ENCODE assay signal across 8 mouse cellular contexts in the genomic region with DNA sequence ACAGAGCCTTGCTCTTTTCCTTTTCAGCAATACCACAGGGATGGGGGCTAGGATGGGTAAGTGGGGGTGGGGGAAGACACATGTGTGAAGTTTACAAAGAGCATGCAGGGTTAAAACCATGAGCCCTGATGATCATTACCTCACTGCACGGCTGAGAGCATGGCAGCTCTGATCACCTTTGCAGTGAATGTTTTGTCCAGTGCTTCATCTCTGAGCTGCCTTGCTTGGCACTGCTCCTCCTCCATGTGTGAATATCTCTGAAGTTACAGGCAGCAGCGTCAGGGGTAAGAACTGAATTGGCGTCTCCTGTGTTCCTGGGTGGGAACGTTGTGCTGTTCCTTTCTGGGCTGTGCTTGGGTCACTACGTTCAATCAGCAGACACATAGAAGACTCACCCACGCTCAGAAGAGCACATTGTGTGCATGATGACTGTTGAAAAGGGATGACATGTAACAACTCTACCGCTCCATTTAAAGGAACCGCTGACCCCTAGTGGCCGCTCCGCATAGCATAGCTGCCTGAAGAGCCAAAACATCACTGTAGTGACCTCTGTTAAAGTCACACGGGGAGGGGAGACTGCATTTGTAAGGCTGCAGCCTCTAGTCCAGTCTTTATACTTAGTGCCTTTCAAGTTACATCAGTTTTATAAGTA.
DNase-seq lines count a peak whose midpoint lies in the region; ATAC-seq and TF ChIP-seq lines count a peak whose summit lies in the region.

No protein-coding gene starts in this region.

- H3K4me2 ChIP-seq in heart, embryonic 13.5 days: peak overlapping the region; percentile 41
- no peak overlapping the region for H3K4me2 ChIP-seq in kidney, postnatal 0 days (ENCODE audit: low read length)
- H3K4me2 ChIP-seq in liver, embryonic 12.5 days: no peak overlapping the region
- no peak overlapping the region for H3K4me2 ChIP-seq in stomach, embryonic 15.5 days

- peak overlapping the region; percentile 4; the same call in 1 of the 2 replicates for H3K9ac ChIP-seq in heart, embryonic 13.5 days
- H3K9ac ChIP-seq in kidney, postnatal 0 days (ENCODE audit: low read depth, low read length): no peak overlapping the region
- H3K9ac ChIP-seq in liver, embryonic 12.5 days: no peak overlapping the region
- H3K9ac ChIP-seq in stomach, embryonic 15.5 days: no peak overlapping the region

- no peaks in the 10 kb centered on the region for H3K27me3 ChIP-seq in heart, embryonic 13.5 days (replicated peaks)
- no peaks in the 10 kb centered on the region for H3K27me3 ChIP-seq in kidney, postnatal 0 days (ENCODE audit: insufficient read depth, low read length)
- H3K27me3 ChIP-seq in liver, embryonic 12.5 days (replicated peaks): no peaks in the 10 kb centered on the region
- H3K27me3 ChIP-seq in stomach, embryonic 15.5 days (replicated peaks): no peaks in the 10 kb centered on the region

- no peaks in the 10 kb centered on the region for H3K36me3 ChIP-seq in heart, embryonic 13.5 days
- H3K36me3 ChIP-seq in kidney, postnatal 0 days (ENCODE audit: insufficient read depth, low read length): no peaks in the 10 kb centered on the region
- peaks cover 7% of the 10 kb centered on the region; the same call in 1 of the 2 replicates for H3K36me3 ChIP-seq in liver, embryonic 12.5 days
- H3K36me3 ChIP-seq in stomach, embryonic 15.5 days: no peaks in the 10 kb centered on the region

- H3K9me3 ChIP-seq in heart, embryonic 13.5 days: no peaks in the 10 kb centered on the region
- H3K9me3 ChIP-seq in kidney, postnatal 0 days (replicated peaks; ENCODE audit: low read length): no peaks in the 10 kb centered on the region
- no peaks in the 10 kb centered on the region for H3K9me3 ChIP-seq in liver, embryonic 12.5 days (replicated peaks)
- H3K9me3 ChIP-seq in stomach, embryonic 15.5 days: no peaks in the 10 kb centered on the region

- peaks cover 25% of the 10 kb centered on the region for H3K4me1 ChIP-seq in bone marrow macrophage, adult 2 months (ENCODE audit: control insufficient read depth, insufficient read depth, low read length)
- H3K4me1 ChIP-seq in heart, embryonic 13.5 days: peaks cover 51% of the 10 kb centered on the region
- H3K4me1 ChIP-seq in kidney, postnatal 0 days (replicated peaks; ENCODE audit: insufficient read depth, low read length): no peaks in the 10 kb centered on the region
- peaks cover 42% of the 10 kb centered on the region for H3K4me1 ChIP-seq in liver, embryonic 12.5 days
- peaks cover 4% of the 10 kb centered on the region for H3K4me1 ChIP-seq in stomach, embryonic 15.5 days

- no peak overlapping the region for H3K4me3 ChIP-seq in bone marrow macrophage, adult 2 months (ENCODE audit: insufficient read depth, low read length)
- no peak overlapping the region for H3K4me3 ChIP-seq in heart, embryonic 13.5 days
- H3K4me3 ChIP-seq in kidney, postnatal 0 days (replicated peaks; ENCODE audit: low read depth, low read length): no peak overlapping the region
- no peak overlapping the region for H3K4me3 ChIP-seq in liver, embryonic 12.5 days
- no peak overlapping the region for H3K4me3 ChIP-seq in stomach, embryonic 15.5 days (replicated peaks)

- peak; percentile 85 for TF ChIP-seq CTCF in bone marrow macrophage, adult 2 months (IDR thresholded peaks at IDR 0.05; ENCODE audit: low read depth, low read length)
- peak; percentile 99 for TF ChIP-seq CTCF in kidney, postnatal 0 days (IDR thresholded peaks at IDR 0.05; ENCODE audit: low read depth)

- peak; percentile 85 to 88 for DNase-seq in B cell, adult 2 months
- peak; percentile 95 for DNase-seq in kidney, postnatal 0 days (ENCODE audit: low spot score)
- peak; percentile 80 for DNase-seq in neural tube, embryonic 10.5 days (ENCODE audit: extremely low spot score, low spot score)

- ATAC-seq in erythroid progenitor cell, adult 5-6 weeks (replicated peaks; ENCODE audit: low FRiP score, poor library complexity, severe bottlenecking): peak; percentile 62; the same call in 1 of the 2 replicates
- peak; percentile 60; the same call in 1 of the 2 replicates for ATAC-seq in heart, embryonic 13.5 days (ENCODE audit: extremely low read depth, insufficient number of reproducible peaks, low FRiP score, low TSS enrichment)
- ATAC-seq in kidney, postnatal 0 days (replicated peaks; ENCODE audit: low FRiP score, low read depth): peak; percentile 49; the same call in 1 of the 2 replicates
- peak; percentile 72 for ATAC-seq in liver, embryonic 12.5 days
- ATAC-seq in stomach, embryonic 15.5 days (ENCODE audit: insufficient read depth, low FRiP score, low read depth): peak; percentile 65; the same call in 1 of the 2 replicates

- no peak overlapping the region for H3K27ac ChIP-seq in bone marrow macrophage, adult 2 months (ENCODE audit: insufficient read depth, low read depth, low read length)
- peak overlapping the region; percentile 41 for H3K27ac ChIP-seq in heart, embryonic 13.5 days (replicated peaks)
- no peak overlapping the region for H3K27ac ChIP-seq in kidney, postnatal 0 days
- no peak overlapping the region for H3K27ac ChIP-seq in liver, embryonic 12.5 days
- no peak overlapping the region; the same call in 1 of the 2 replicates for H3K27ac ChIP-seq in stomach, embryonic 15.5 days

- 7% methylated on average over 11 of the region's 11 CpGs for whole genome bisulfite sequencing in heart, embryonic 13.5 days
- WGBS in kidney, postnatal 0 days: 6% methylated on average over 11 of the region's 11 CpGs
- 15% methylated on average over 11 of the region's 11 CpGs for WGBS in liver, embryonic 12.5 days (ENCODE audit: insufficient replicate concordance)
- WGBS in stomach, embryonic 15.5 days: 13% methylated on average over 11 of the region's 11 CpGs

- no peak for TF ChIP-seq POLR2A in bone marrow macrophage, adult 2 months (IDR thresholded peaks at IDR 0.05; ENCODE audit: borderline replicate concordance, low read depth, low read length)
